43 mouse cellular contexts compared by ENCODE assay signal in genomic region chr4:98863451-98863850, GRCm38 (mm10). TPM values are rescaled to one million over a fixed set of nuclear protein-coding genes. Genes with fewer than 3 reads are reported as not detected.
"Had no signal": no experiment of that assay in that cellular context is flagged by ENCODE, and none has a peak within 500 bp of the region (broad histone marks: within the 10 kb centered on the region; RNA-seq: fewer than 3 reads in every experiment).

No protein-coding gene starts in this region.

- ATAC-seq: hindbrain, embryonic 16.5 days; inflammation-experienced regulatory T-cells, adult 6 months; intestine, embryonic 15.5 days; intestine, postnatal 0 days; liver, embryonic 12.5 days had no signal

- H3K4me1 ChIP-seq: heart, embryonic 13.5 days; heart, embryonic 15.5 days; hindbrain, embryonic 10.5 days; hindbrain, embryonic 12.5 days; intestine, embryonic 15.5 days; kidney, embryonic 15.5 days; liver, embryonic 12.5 days had no signal

- DNase-seq: gastrocnemius, postnatal 25 days; heart, adult 2 months; heart, postnatal 4 days; kidney, adult 18-20 months; kidney, adult 9 months; kidney, postnatal 14 days; kidney, postnatal 36 days; layer of hippocampus, adult 9-11 months; layer of hippocampus, postnatal 36 days; left cerebral cortex, postnatal 4 days had no signal

- H3K36me3 ChIP-seq: heart, embryonic 13.5 days; heart, embryonic 15.5 days; hindbrain, embryonic 10.5 days; hindbrain, embryonic 12.5 days; intestine, embryonic 15.5 days; kidney, embryonic 15.5 days; limb, embryonic 13.5 days; limb, embryonic 15.5 days; liver, embryonic 12.5 days had no signal

- H3K9me3 ChIP-seq: heart, embryonic 15.5 days; intestine, embryonic 15.5 days; limb, embryonic 15.5 days; liver, embryonic 12.5 days had no signal

- H3K27me3 ChIP-seq: heart, embryonic 13.5 days; heart, embryonic 15.5 days; hindbrain, embryonic 12.5 days; intestine, embryonic 15.5 days; kidney, embryonic 15.5 days; limb, embryonic 13.5 days; limb, embryonic 15.5 days; liver, embryonic 12.5 days had no signal

- H3K9ac ChIP-seq: heart, embryonic 13.5 days; heart, embryonic 15.5 days; hindbrain, embryonic 12.5 days; hindbrain, embryonic 14.5 days; intestine, embryonic 15.5 days; kidney, embryonic 15.5 days; limb, embryonic 13.5 days; limb, embryonic 15.5 days; liver, embryonic 12.5 days; liver, embryonic 14.5 days had no signal

- H3K27ac ChIP-seq: heart, adult 2 months; heart, embryonic 13.5 days; heart, embryonic 15.5 days; hindbrain, embryonic 10.5 days; hindbrain, embryonic 12.5 days; hindbrain, embryonic 14.5 days; intestine, embryonic 15.5 days; kidney, embryonic 15.5 days; kidney, postnatal 0 days; limb, embryonic 13.5 days; limb, embryonic 15.5 days; liver, embryonic 12.5 days; liver, embryonic 14.5 days had no signal

- H3K4me3 ChIP-seq: heart, adult 2 months; heart, embryonic 13.5 days; heart, embryonic 15.5 days; hindbrain, embryonic 10.5 days; hindbrain, embryonic 12.5 days; intestine, embryonic 15.5 days; kidney, embryonic 15.5 days; limb, embryonic 13.5 days; limb, embryonic 15.5 days; liver, embryonic 12.5 days had no signal

RNA-seq across cellular contexts. Expression of gene I0C0044D17Rik, which starts 39.8 kb away (rescaled TPM):
- total RNA-seq: gastrocnemius, adult 18-20 months; gastrocnemius, adult 8-10 months; gastrocnemius, postnatal 25 days; gastrocnemius, postnatal 4 days; granulocyte monocyte progenitor cell, adult 5-6 weeks; heart, adult 2 months; heart, postnatal 25 days; heart, postnatal 4 days; layer of hippocampus, adult 18-20 months; layer of hippocampus, adult 8-10 months; layer of hippocampus, postnatal 14 days; layer of hippocampus, postnatal 36 days; left cerebral cortex, adult 18-20 months; left cerebral cortex, adult 8-10 months; left cerebral cortex, postnatal 10 days; left cerebral cortex, postnatal 25 days; left cerebral cortex, postnatal 4 days; liver, adult 2 months had no signal
- polyA plus RNA-seq: heart, adult 2 months; heart, embryonic 11.5 days; heart, embryonic 13.5 days; heart, embryonic 15.5 days; heart, postnatal 0 days; hindbrain, embryonic 10.5 days; hindbrain, embryonic 12.5 days; hindbrain, embryonic 14.5 days; hindbrain, embryonic 16.5 days; inflammation-experienced regulatory T-cells, adult 6 months; intestine, embryonic 15.5 days; intestine, postnatal 0 days; kidney, embryonic 15.5 days; kidney, postnatal 0 days; large intestine, adult 2 months; limb, embryonic 11.5 days; limb, embryonic 13.5 days; limb, embryonic 15.5 days; liver, adult 2 months; liver, embryonic 12.5 days; liver, embryonic 14.5 days; liver, embryonic 16.5 days had no signal

RNA-seq across cellular contexts. Expression of gene Kank4, which starts 46.1 kb away (rescaled TPM):
- total RNA-seq: granulocyte monocyte progenitor cell, adult 5-6 weeks; liver, adult 2 months had no signal
- polyA plus RNA-seq: inflammation-experienced regulatory T-cells, adult 6 months had no signal
